ENCODE assay signal across 11 mouse cellular contexts in the genomic region with DNA sequence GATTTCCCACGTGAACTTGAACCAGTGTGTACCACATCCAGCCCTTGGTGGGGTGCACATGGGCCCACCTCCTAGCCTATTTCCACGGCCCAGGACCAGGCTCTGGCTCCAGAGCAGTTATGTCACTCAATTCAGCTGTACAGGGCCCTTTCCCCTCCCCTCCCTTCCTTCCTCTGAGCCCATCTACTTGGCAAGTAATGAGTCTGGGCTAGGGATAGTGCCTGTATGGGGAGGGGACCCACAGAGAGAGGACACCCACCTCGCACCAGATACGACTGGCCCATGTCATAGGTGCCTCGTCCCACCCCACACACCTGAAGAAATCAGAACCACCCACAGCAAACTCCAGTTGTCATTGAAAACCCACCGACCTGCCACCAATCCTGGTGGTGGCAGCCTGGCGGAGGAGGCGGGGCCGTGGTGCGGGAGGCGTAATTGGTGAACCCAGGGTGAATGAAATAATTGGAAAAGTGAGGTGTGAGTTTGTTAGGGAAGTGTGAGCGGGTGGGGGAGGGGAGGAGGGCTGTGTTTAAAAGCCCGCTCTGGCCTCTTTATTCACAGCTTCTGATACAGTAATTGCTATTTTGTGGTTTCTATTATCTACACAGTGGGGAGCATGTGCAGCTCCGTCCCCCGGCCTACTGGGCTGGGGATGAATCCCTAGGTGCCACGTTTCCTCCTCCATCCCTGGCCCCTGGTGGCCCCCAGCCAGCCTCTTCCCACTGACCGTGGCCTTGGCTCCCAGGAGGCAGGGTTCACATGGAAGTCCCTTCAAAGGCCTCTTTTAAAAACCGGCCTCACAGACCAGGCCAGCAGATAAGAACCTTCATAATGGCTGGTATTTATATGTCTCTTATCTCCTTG. TPM values are rescaled to one million over a fixed set of nuclear protein-coding genes. Genes with fewer than 3 reads are reported as not detected.
A peak's percentile ranks its signal among the peaks of the same experiment; 100 is the strongest.
DNase-seq lines count a peak whose midpoint lies in the region; ATAC-seq and TF ChIP-seq lines count a peak whose summit lies in the region.
"Had no signal": no experiment of that assay in that cellular context is flagged by ENCODE, and none has a peak within 500 bp of the region (broad histone marks: within the 10 kb centered on the region; RNA-seq: fewer than 3 reads in every experiment).

No protein-coding gene starts in this region.

- 65% methylated on average over 18 of the region's 18 CpGs for WGBS in midbrain, embryonic 14.5 days
- 75% methylated on average over 18 of the region's 18 CpGs for WGBS in midbrain, embryonic 10.5 days
- WGBS in forebrain, embryonic 13.5 days: 24% methylated on average over 18 of the region's 18 CpGs
- WGBS in limb, embryonic 11.5 days: 30% methylated on average over 18 of the region's 18 CpGs
- 53% methylated on average over 18 of the region's 18 CpGs for WGBS in stomach, postnatal 0 days
- WGBS in heart, adult 2 months: 62% methylated on average over 18 of the region's 18 CpGs

- no peak overlapping the region for H3K4me2 ChIP-seq in midbrain, embryonic 14.5 days (ENCODE audit: low read length)
- H3K4me2 ChIP-seq in forebrain, embryonic 13.5 days: peak overlapping the region; percentile 17
- no peak overlapping the region for H3K4me2 ChIP-seq in limb, embryonic 11.5 days (ENCODE audit: low read depth, severe bottlenecking)
- no peak overlapping the region for H3K4me2 ChIP-seq in stomach, postnatal 0 days (replicated peaks; ENCODE audit: low read depth)
- H3K4me2 ChIP-seq: heart, embryonic 13.5 days; lung, embryonic 15.5 days had no signal

- TF ChIP-seq POLR2A in heart, adult 2 months (IDR thresholded peaks at IDR 0.05; ENCODE audit: insufficient read depth, low read depth, low read length): no peak

- no peak for DNase-seq in midbrain, embryonic 14.5 days
- no peak for DNase-seq in midbrain, embryonic 10.5 days (ENCODE audit: low spot score)
- DNase-seq in limb, embryonic 11.5 days (ENCODE audit: low spot score): peak; percentile 45
- peak; percentile 24 for DNase-seq in stomach, postnatal 0 days (ENCODE audit: low spot score)
- DNase-seq in heart, adult 2 months: no peak
- DNase-seq in layer of hippocampus, adult 9-10 months (ENCODE audit: low spot score): no peak
- DNase-seq: kidney, adult 9 months had no signal

- H3K4me1 ChIP-seq in midbrain, embryonic 14.5 days (ENCODE audit: control insufficient read depth, insufficient read depth, low read length): peaks cover 38% of the 10 kb centered on the region
- H3K4me1 ChIP-seq in midbrain, embryonic 10.5 days: peaks cover 33% of the 10 kb centered on the region
- peaks cover 47% of the 10 kb centered on the region for H3K4me1 ChIP-seq in forebrain, embryonic 13.5 days
- peaks cover 11% of the 10 kb centered on the region for H3K4me1 ChIP-seq in limb, embryonic 11.5 days (ENCODE audit: control insufficient read depth, insufficient read depth, low read length)
- H3K4me1 ChIP-seq in stomach, postnatal 0 days (replicated peaks; ENCODE audit: control insufficient read depth, insufficient read depth): no peaks in the 10 kb centered on the region
- peaks cover 1% of the 10 kb centered on the region; the same call in 1 of the 2 replicates for H3K4me1 ChIP-seq in heart, adult 2 months (ENCODE audit: control insufficient read depth, insufficient read depth, low read length)
- H3K4me1 ChIP-seq: lung, embryonic 15.5 days had no signal

- no peak overlapping the region for H3K9ac ChIP-seq in midbrain, embryonic 14.5 days (replicated peaks; ENCODE audit: low read length)
- no peak overlapping the region for H3K9ac ChIP-seq in forebrain, embryonic 13.5 days
- H3K9ac ChIP-seq in limb, embryonic 11.5 days (ENCODE audit: low read length): no peak overlapping the region
- H3K9ac ChIP-seq in stomach, postnatal 0 days (ENCODE audit: low read length): no peak overlapping the region
- no peak overlapping the region for H3K9ac ChIP-seq in heart, adult 2 months (ENCODE audit: low read depth, low read length)
- H3K9ac ChIP-seq: heart, embryonic 13.5 days; lung, embryonic 15.5 days had no signal

- H3K4me3 ChIP-seq in midbrain, embryonic 14.5 days (replicated peaks; ENCODE audit: low read depth, low read length): no peak overlapping the region
- no peak overlapping the region for H3K4me3 ChIP-seq in midbrain, embryonic 10.5 days
- H3K4me3 ChIP-seq in forebrain, embryonic 13.5 days: no peak overlapping the region
- H3K4me3 ChIP-seq in limb, embryonic 11.5 days (ENCODE audit: low read depth, low read length): no peak overlapping the region
- no peak overlapping the region for H3K4me3 ChIP-seq in stomach, postnatal 0 days (ENCODE audit: low read depth, low read length)
- H3K4me3 ChIP-seq in heart, adult 2 months: no peak overlapping the region
- H3K4me3 ChIP-seq: heart, embryonic 13.5 days; lung, embryonic 15.5 days; myocyte had no signal

- H3K27me3 ChIP-seq in midbrain, embryonic 14.5 days (ENCODE audit: control insufficient read depth, insufficient read depth, low read length): no peaks in the 10 kb centered on the region
- 0 out of 2 replicates have a peak, but pooled peaks cover 6% of the 10 kb centered on the region for H3K27me3 ChIP-seq in midbrain, embryonic 10.5 days (ENCODE audit: low read depth, poor library complexity, severe bottlenecking)
- H3K27me3 ChIP-seq in forebrain, embryonic 13.5 days: no peaks in the 10 kb centered on the region
- H3K27me3 ChIP-seq in limb, embryonic 11.5 days (ENCODE audit: control insufficient read depth, insufficient read depth, low read length): no peaks in the 10 kb centered on the region
- no peaks in the 10 kb centered on the region for H3K27me3 ChIP-seq in stomach, postnatal 0 days (ENCODE audit: control insufficient read depth, insufficient read depth, low read length)
- H3K27me3 ChIP-seq in heart, adult 2 months (ENCODE audit: control insufficient read depth, insufficient read depth, low read length): no peaks in the 10 kb centered on the region
- H3K27me3 ChIP-seq: heart, embryonic 13.5 days; lung, embryonic 15.5 days had no signal

- no peak for TF ChIP-seq EP300 in stomach, postnatal 0 days (optimal IDR thresholded peaks at IDR 0.05)
- TF ChIP-seq EP300 in heart, adult 2 months (IDR thresholded peaks at IDR 0.05; ENCODE audit: insufficient read depth, low read depth, low read length): no peak

- H3K9me3 ChIP-seq in midbrain, embryonic 14.5 days (ENCODE audit: control insufficient read depth, low read length): no peaks in the 10 kb centered on the region
- H3K9me3 ChIP-seq in midbrain, embryonic 10.5 days (replicated peaks): no peaks in the 10 kb centered on the region
- H3K9me3 ChIP-seq in forebrain, embryonic 13.5 days (replicated peaks): no peaks in the 10 kb centered on the region
- no peaks in the 10 kb centered on the region for H3K9me3 ChIP-seq in limb, embryonic 11.5 days (ENCODE audit: control insufficient read depth, low read length)
- no peaks in the 10 kb centered on the region for H3K9me3 ChIP-seq in stomach, postnatal 0 days (ENCODE audit: control insufficient read depth, low read length)
- H3K9me3 ChIP-seq: heart, embryonic 13.5 days; lung, embryonic 15.5 days had no signal

- TF ChIP-seq CTCF in stomach, postnatal 0 days (IDR thresholded peaks at IDR 0.05; ENCODE audit: low read depth): no peak
- TF ChIP-seq CTCF in heart, adult 2 months (IDR thresholded peaks at IDR 0.05): no peak

- ATAC-seq in midbrain, embryonic 14.5 days (ENCODE audit: low FRiP score, low TSS enrichment): no peak
- ATAC-seq in forebrain, embryonic 13.5 days: peak; percentile 79
- ATAC-seq in limb, embryonic 11.5 days (ENCODE audit: insufficient number of reproducible peaks, low FRiP score, low TSS enrichment, low read depth): no peak
- ATAC-seq in stomach, postnatal 0 days (ENCODE audit: low FRiP score, low TSS enrichment): peak; percentile 30; the same call in 1 of the 2 replicates

- no peaks in the 10 kb centered on the region for H3K36me3 ChIP-seq in midbrain, embryonic 14.5 days (ENCODE audit: control insufficient read depth, insufficient read depth, low read length)
- peaks cover 15% of the 10 kb centered on the region for H3K36me3 ChIP-seq in midbrain, embryonic 10.5 days
- peaks cover 9% of the 10 kb centered on the region for H3K36me3 ChIP-seq in forebrain, embryonic 13.5 days (ENCODE audit: poor library complexity, severe bottlenecking)
- peaks cover 4% of the 10 kb centered on the region for H3K36me3 ChIP-seq in limb, embryonic 11.5 days (ENCODE audit: control insufficient read depth, insufficient read depth, low read length)
- peaks cover 4% of the 10 kb centered on the region; the same call in 1 of the 2 replicates for H3K36me3 ChIP-seq in stomach, postnatal 0 days (ENCODE audit: control insufficient read depth, insufficient read depth, low read length)
- no peaks in the 10 kb centered on the region for H3K36me3 ChIP-seq in heart, adult 2 months (ENCODE audit: control insufficient read depth, insufficient read depth, low read length)

- H3K79me2 ChIP-seq in heart, adult 2 months (replicated peaks; ENCODE audit: control insufficient read depth, insufficient read depth, low read length): no peaks in the 10 kb centered on the region

- H3K27ac ChIP-seq in midbrain, embryonic 14.5 days (replicated peaks; ENCODE audit: low read depth, low read length): peak overlapping the region; percentile 83
- H3K27ac ChIP-seq in midbrain, embryonic 10.5 days (replicated peaks): no peak overlapping the region
- H3K27ac ChIP-seq in forebrain, embryonic 13.5 days: peak overlapping the region; percentile 73
- H3K27ac ChIP-seq in limb, embryonic 11.5 days (replicated peaks; ENCODE audit: low read depth, low read length): no peak overlapping the region
- H3K27ac ChIP-seq in stomach, postnatal 0 days (replicated peaks): no peak overlapping the region
- H3K27ac ChIP-seq in heart, adult 2 months: no peak overlapping the region
- H3K27ac ChIP-seq: heart, embryonic 13.5 days; lung, embryonic 15.5 days had no signal

- intact Hi-C loops in heart, adult 2 months (cut with DNase I): no loop called here

RNA-seq across cellular contexts. Expression of gene Rbm19, which starts 55.8 kb away (rescaled TPM):
- polyA plus RNA-seq in midbrain, embryonic 14.5 days (2014; fragmentation: Nextera tagmentation; extraction: Ambion mirVana): 16.0 and 16.2 TPM in 2 replicates
- polyA plus RNA-seq in midbrain, embryonic 10.5 days (2016; fragmentation: Nextera tagmentation; extraction: Ambion mirVana): 32.0 and 34.2 TPM in 2 replicates
- polyA plus RNA-seq in forebrain, embryonic 13.5 days (2015; fragmentation: Nextera tagmentation; extraction: Ambion mirVana): 17.8 and 20.2 TPM in 2 replicates
- 22.5 and 24.2 TPM in 2 replicates for polyA plus RNA-seq in limb, embryonic 11.5 days (2014; fragmentation: Nextera tagmentation; extraction: Ambion mirVana)
- 9.4 and 10.8 TPM in 2 replicates for polyA plus RNA-seq in stomach, postnatal 0 days (2015; fragmentation: Nextera tagmentation; extraction: Ambion mirVana)
- total RNA-seq in heart, adult 2 months (2021): 10 to 100 TPM; 19.6 to 22.1 TPM
- 8.6 and 11.6 TPM in 2 replicates for polyA plus RNA-seq in heart, adult 2 months (2012; rRNA removed)

Comparison
In these comparisons a context has a peak if more than half of its experiments do, and no peak if none do; other contexts are left out.
1. H3K27ac ChIP-seq: peak in midbrain, embryonic 14.5 days (single experiment) and forebrain, embryonic 13.5 days (single experiment); none in midbrain, embryonic 10.5 days (single experiment), limb, embryonic 11.5 days (single experiment), stomach, postnatal 0 days (single experiment) and heart, adult 2 months (single experiment).
2. ATAC-seq: peak in forebrain, embryonic 13.5 days (single experiment) and stomach, postnatal 0 days (single experiment); none in midbrain, embryonic 14.5 days (single experiment) and limb, embryonic 11.5 days (single experiment).
3. DNase-seq: peak in limb, embryonic 11.5 days (single experiment) and stomach, postnatal 0 days (single experiment); none in midbrain, embryonic 14.5 days (single experiment), midbrain, embryonic 10.5 days (single experiment), heart, adult 2 months (0 of 2) and layer of hippocampus, adult 9-10 months (single experiment).